Mouse (Mus musculus) embryonic facial prominence, embryonic 11.5 days (tissue): ENCODE data around the gene Apmap. TPM values are rescaled to one million over a fixed set of nuclear protein-coding genes. Genes with fewer than 3 reads are reported as not detected.

Experiments used
- ATAC-seq: fragments of 200-750 bp; cut with Nextera tagmentation; replicated peaks from 2 replicates; pipeline ENCODE4 v1.8.0; 2017; ENCODE audit warnings: low read depth; ENCODE audit not compliant: insufficient number of reproducible peaks, low FRiP score, low TSS enrichment
- DNase-seq: peaks from one replicate; pipeline ENCODE4 v3.0.0-alpha.2; 2015; ENCODE audit warnings: low spot score
- H3K27ac ChIP-seq: fragments of 300-500 bp; sonication (generic); replicated peaks from 2 replicates; pipeline ENCODE4 v1.5.1; 2014; ENCODE audit warnings: mild to moderate bottlenecking, low read depth, low read length, control low read depth
- H3K27me3 ChIP-seq: fragments of 300-500 bp; sonication (generic); 2 replicates; pipeline ENCODE4 v1.6.1; 2014; ENCODE audit warnings: mild to moderate bottlenecking, low read length, moderate library complexity, mixed read lengths; ENCODE audit not compliant: control insufficient read depth, insufficient read depth
- H3K36me3 ChIP-seq: fragments of 300-500 bp; sonication (generic); replicated peaks from 2 replicates; pipeline ENCODE4 v1.6.1; 2014; ENCODE audit warnings: low read depth, mild to moderate bottlenecking, low read length, moderate library complexity, mixed read lengths; ENCODE audit not compliant: control insufficient read depth, insufficient read depth
- H3K4me1 ChIP-seq: fragments of 300-500 bp; sonication (generic); 2 replicates; pipeline ENCODE4 v1.6.1; 2014; ENCODE audit warnings: low read length, mixed read lengths; ENCODE audit not compliant: control insufficient read depth, insufficient read depth
- H3K4me2 ChIP-seq: fragments of 300-500 bp; sonication (generic); 2 replicates; pipeline ENCODE4 v1.6.1; 2014; ENCODE audit warnings: low read depth, mild to moderate bottlenecking, control low read depth, low read length, moderate library complexity
- H3K4me3 ChIP-seq: fragments of 300-500 bp; sonication (generic); 2 replicates; pipeline ENCODE4 v1.5.1; 2014; ENCODE audit warnings: low read depth, low read length, control low read depth
- H3K9ac ChIP-seq: fragments of 300-500 bp; sonication (generic); replicated peaks from 2 replicates; pipeline ENCODE4 v1.6.1; 2014; ENCODE audit warnings: mild to moderate bottlenecking, control low read depth, low read length
- H3K9me3 ChIP-seq: fragments of 300-500 bp; sonication (generic); replicated peaks from 2 replicates; pipeline ENCODE4 v1.6.1; 2016; ENCODE audit warnings: mild to moderate bottlenecking, low read length, inconsistent platforms, mixed read lengths; ENCODE audit not compliant: control insufficient read depth
- WGBS: fragments of 180-500 bp; shearing (Covaris S2); extraction: QIAGEN DNeasy Blood & Tissue Kit; methylation state at CpG from one replicate; pipeline ENCODE4 v1.1.7; 2014; 5-methylcytosine and 5-hydroxymethylcytosine counted together
- polyA plus RNA-seq: library from polyadenylated mRNA; unstranded; fragments of >200 nt; fragmentation: Nextera tagmentation; extraction: Ambion mirVana; gene quantifications from 2 replicates; pipeline ENCODE4 v1.2.1, GENCODE M21; 2014

Apmap gene
- polyA plus RNA-seq, 1 experiment from 2014 or later = 32.0 TPM

- under 1% methylated on average over 10 of the region's 10 CpGs for WGBS
- peak; percentile 87 for DNase-seq
- peak; percentile 69 for ATAC-seq
- no peaks in the 10 kb centered on the region for H3K9me3 ChIP-seq
- peak overlapping the region; percentile 10; the same call in 1 of the 2 replicates for H3K9ac ChIP-seq
- no peaks in the 10 kb centered on the region for H3K36me3 ChIP-seq
- peak overlapping the region; percentile 90 for H3K4me3 ChIP-seq
- H3K4me2 ChIP-seq = peak overlapping the region; percentile 74
- no peaks in the 10 kb centered on the region for H3K4me1 ChIP-seq
- no peaks in the 10 kb centered on the region for H3K27me3 ChIP-seq
- H3K27ac ChIP-seq = no peak overlapping the region
These were observed 649 bp upstream of the Apmap start for GRCm38 (mm10) chr2:150608872-150609560.

- WGBS = 59% methylated on average over 1 of the region's 1 CpGs
- no peak overlapping the region for H3K4me3 ChIP-seq
- no peak overlapping the region for H3K4me2 ChIP-seq
- no peak for ATAC-seq
- no peaks in the 10 kb centered on the region for H3K36me3 ChIP-seq
- H3K27ac ChIP-seq = no peak overlapping the region
- DNase-seq = no peak
- H3K9ac ChIP-seq = no peak overlapping the region
- no peaks in the 10 kb centered on the region for H3K4me1 ChIP-seq
- no peaks in the 10 kb centered on the region for H3K9me3 ChIP-seq
- H3K27me3 ChIP-seq = no peaks in the 10 kb centered on the region
These were observed 1.3 kb downstream of the Apmap start for GRCm38 (mm10) chr2:150607086-150607485.

GRCm38 (mm10) chr2:150604802-150605201, 3.6 kb downstream of the Apmap start:
- Histone ChIP-seq H3K4me1 (no peaks in the 10 kb centered on the region), H3K9me3 (no peaks in the 10 kb centered on the region), H3K4me3 (no peak overlapping the region), H3K4me2 (no peak overlapping the region), H3K27me3 (no peaks in the 10 kb centered on the region), H3K9ac (no peak overlapping the region), H3K27ac (no peak overlapping the region), H3K36me3 (no peaks in the 10 kb centered on the region)
- WGBS = 80% methylated on average over 2 of the region's 2 CpGs
- ATAC-seq (no peak), DNase-seq (no peak)

DNA sequence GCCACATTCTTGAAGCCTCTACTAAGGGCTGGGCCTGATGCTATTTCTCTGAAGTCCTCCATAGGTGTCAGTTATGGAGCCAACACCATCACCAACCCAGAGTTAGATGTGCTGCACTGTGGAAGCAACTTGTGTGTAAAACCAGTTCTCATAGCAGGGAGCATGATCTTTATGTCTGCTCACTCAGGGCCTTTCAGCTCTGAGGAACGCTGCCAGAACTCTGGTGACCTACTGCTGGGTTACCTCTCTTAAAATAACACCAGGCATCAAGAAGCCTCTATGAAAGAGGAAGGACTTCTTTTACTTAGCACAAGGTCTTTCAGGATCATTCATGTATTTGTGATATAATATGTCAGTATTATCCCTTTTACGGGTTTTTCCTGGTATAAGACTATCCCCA, 6.2 kb downstream of the Apmap start:
- Histone ChIP-seq H3K27ac (no peak overlapping the region), H3K4me3 (no peak overlapping the region), H3K4me2 (no peak overlapping the region), H3K4me1 (no peaks in the 10 kb centered on the region), H3K27me3 (no peaks in the 10 kb centered on the region), H3K9me3 (no peaks in the 10 kb centered on the region), H3K9ac (no peak overlapping the region), H3K36me3 (no peaks in the 10 kb centered on the region)
- WGBS = 94% methylated on average over 2 of the region's 2 CpGs
- DNase-seq (no peak), ATAC-seq (no peak)

DNA sequence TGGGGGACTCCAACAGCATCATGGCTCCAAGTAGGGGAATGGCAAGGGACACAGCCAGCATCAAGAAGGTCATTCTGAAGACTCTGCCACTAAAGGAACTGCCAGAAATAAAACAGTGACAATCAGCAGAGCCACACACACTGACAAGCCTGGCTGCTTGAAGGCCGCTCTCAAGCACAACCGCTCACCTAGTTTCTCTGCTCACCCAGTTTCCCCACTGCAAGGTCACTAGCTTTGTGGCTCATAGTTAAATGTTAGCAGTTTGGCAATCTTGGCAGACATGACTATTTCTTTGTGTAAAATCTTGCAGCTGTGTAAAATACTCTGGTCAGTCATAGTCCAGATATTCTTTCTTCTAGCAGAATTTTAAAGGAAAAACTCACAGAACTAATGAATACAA, 8.1 kb downstream of the Apmap start:
- H3K9ac ChIP-seq = no peak overlapping the region

DNA sequence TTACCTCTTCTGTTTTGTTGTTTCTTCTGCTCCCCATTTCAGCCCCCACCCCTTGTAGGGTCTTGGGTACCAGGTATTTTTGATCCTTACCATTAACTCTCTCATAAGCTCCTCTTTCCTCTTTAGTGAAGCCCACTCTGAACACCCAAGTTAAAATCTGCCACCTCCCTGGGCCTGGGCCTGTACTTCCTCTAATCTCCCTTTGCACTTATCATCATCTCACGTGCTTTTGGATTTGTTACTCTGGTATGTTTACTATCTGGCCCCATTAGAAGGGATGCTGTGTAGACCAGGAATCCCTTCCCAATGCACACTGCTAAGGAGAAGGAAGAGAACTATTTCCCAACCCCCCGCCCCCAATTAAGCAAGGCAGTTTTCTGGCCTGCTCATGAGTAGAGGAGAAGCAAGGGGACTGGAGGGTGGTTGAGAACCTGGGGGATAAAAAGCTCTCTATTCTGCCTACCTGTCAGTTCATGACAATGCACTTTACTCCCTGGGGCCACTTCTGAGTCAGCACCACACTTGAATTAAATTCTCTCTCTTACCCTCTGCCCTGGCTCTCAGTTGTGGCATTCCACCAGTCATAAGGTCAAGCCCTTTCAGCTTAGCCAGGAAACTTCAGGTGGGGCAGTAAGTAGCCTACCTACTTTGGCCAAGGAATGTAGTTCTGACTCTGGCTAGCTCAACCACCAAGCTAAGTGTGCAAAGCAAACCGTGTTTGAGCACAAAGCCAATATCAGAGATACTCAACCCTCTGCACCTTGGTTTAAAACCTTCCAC, 12.8 kb downstream of the Apmap start:
- H3K9ac ChIP-seq = no peak overlapping the region
- no peaks in the 10 kb centered on the region for H3K36me3 ChIP-seq
- DNase-seq (no peak), ATAC-seq (no peak)
- no peak overlapping the region for H3K27ac ChIP-seq
- no peaks in the 10 kb centered on the region for H3K27me3 ChIP-seq
- H3K4me2 ChIP-seq = no peak overlapping the region
- H3K9me3 ChIP-seq = no peaks in the 10 kb centered on the region
- H3K4me3 ChIP-seq = no peak overlapping the region
- 83% methylated on average over 3 of the region's 3 CpGs for WGBS
- no peaks in the 10 kb centered on the region for H3K4me1 ChIP-seq

More for the DNA sequence above, 8.1 kb downstream of the Apmap start:
- Histone ChIP-seq H3K27me3 (no peaks in the 10 kb centered on the region), H3K27ac (no peak overlapping the region), H3K4me3 (no peak overlapping the region), H3K9me3 (no peaks in the 10 kb centered on the region), H3K36me3 (no peaks in the 10 kb centered on the region), H3K4me1 (no peaks in the 10 kb centered on the region), H3K4me2 (no peak overlapping the region)
- ATAC-seq (no peak), DNase-seq (no peak)
- WGBS = 93% methylated on average over 2 of the region's 2 CpGs

DNA sequence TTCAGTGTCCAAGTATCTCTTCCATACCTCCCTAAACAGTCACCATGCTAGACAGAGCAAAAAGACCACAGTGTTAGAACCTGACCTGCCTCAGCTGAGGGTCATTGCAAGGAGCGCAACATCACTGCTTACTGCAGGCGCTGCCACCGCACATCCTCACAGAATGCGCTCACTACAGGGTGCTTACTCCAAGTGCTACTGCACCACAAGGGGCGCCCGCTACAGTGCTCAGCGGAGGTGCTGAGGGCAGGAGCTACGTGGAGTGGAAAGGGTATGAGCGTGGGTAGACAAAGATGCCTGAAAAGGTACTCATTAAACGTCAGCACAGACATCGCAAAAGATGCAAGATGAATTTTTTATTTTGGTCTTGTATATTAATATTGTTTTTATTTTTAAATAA, 19.3 kb downstream of the Apmap start:
- no peak overlapping the region for H3K4me2 ChIP-seq
- no peak overlapping the region for H3K4me3 ChIP-seq
- H3K36me3 ChIP-seq = no peaks in the 10 kb centered on the region; the same call in 1 of the 2 replicates
- no peak overlapping the region for H3K27ac ChIP-seq
- no peaks in the 10 kb centered on the region for H3K27me3 ChIP-seq
- ATAC-seq (no peak), DNase-seq (no peak)
- H3K9me3 ChIP-seq = no peaks in the 10 kb centered on the region
- no peak overlapping the region for H3K9ac ChIP-seq
- H3K4me1 ChIP-seq = no peaks in the 10 kb centered on the region
- 78% methylated on average over 11 of the region's 11 CpGs for WGBS

DNA sequence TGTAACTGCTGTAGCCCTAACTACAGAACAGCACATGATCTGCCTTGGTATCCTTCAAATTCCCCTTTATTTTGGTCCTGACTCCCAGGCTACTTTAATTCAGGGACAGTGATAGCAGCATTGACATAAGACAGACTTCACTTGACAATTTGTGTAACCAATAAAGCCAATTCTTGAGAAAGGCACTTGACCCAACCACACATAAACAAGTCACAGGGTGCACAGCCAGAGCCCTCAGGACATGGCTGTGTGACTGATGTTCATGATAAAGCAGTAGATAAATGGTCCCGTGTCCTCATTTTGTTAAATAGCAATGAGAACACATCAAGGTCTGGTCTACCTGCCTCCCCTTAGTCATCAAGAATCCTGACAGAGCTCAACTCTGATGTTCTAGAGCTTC, 28.7 kb downstream of the Apmap start:
- no peak for DNase-seq
- no peak for ATAC-seq
- H3K9me3 ChIP-seq = no peaks in the 10 kb centered on the region
- H3K9ac ChIP-seq = no peak overlapping the region
- no peaks in the 10 kb centered on the region for H3K36me3 ChIP-seq
- H3K4me3 ChIP-seq = no peak overlapping the region
- H3K27me3 ChIP-seq = no peaks in the 10 kb centered on the region
- no peaks in the 10 kb centered on the region for H3K4me1 ChIP-seq
- 76% methylated on average over 1 of the region's 1 CpGs for WGBS
- H3K4me2 ChIP-seq = no peak overlapping the region
- H3K27ac ChIP-seq = no peak overlapping the region
